Mouse (Mus musculus) erythroblast, embryonic 14.5 days (primary cell): ENCODE measurements at regions not wholly inside any gene's neighbourhood (a gene's known extent, or its start where the extent isn't known, plus 50 kb on each side); places are given as distances from the start of the nearest gene placed in this dataset.

Experiments
- GATA1 ChIP-seq: IDR thresholded peaks from 2 replicates; pipeline ENCODE4 v1.6.1; 2012; ENCODE audit warnings: low read length, inconsistent platforms, mixed read lengths
- TAL1 ChIP-seq: IDR thresholded peaks from 3 replicates; pipeline ENCODE4 v1.6.1; 2012; ENCODE audit warnings: low read length, inconsistent platforms, mixed read lengths

GRCm38 (mm10) chr1:77027656-77028055 is 487.2 kb downstream of the Epha4 start:
- TF ChIP-seq TAL1 (no peak), GATA1 (no peak)
